In the genomic region with DNA sequence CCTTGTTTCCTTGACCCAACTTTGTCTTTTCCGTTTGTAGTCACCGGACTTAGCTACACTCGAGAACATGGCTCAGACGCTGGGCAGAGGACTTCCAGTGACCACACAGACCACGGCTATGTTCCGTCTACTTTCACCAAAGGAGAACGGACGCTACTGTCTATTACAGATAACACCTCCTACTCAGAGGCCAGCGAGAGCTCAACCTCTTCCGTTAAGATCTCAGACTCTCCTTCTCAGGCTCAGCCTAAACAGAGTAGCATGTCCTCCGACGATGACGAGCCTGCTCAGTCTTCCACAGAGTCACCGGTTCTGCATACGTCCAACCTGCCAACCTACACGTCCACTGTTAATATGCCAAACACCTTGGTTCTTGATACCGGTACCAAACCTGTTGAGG, we compare ENCODE assay signal across 16 mouse cellular contexts.
"Had no signal": no experiment of that assay in that cellular context is flagged by ENCODE, and none has a peak within 500 bp of the region (broad histone marks: within the 10 kb centered on the region; RNA-seq: fewer than 3 reads in every experiment).

No protein-coding gene starts in this region.

- H3K4me3 ChIP-seq: lung, embryonic 15.5 days; megakaryocyte, embryonic 14.5 days; midbrain, embryonic 13.5 days; midbrain, embryonic 15.5 days; neural tube, embryonic 12.5 days; stomach, embryonic 15.5 days had no signal

- H3K27me3 ChIP-seq: lung, embryonic 15.5 days; megakaryocyte, embryonic 14.5 days; midbrain, embryonic 13.5 days; midbrain, embryonic 15.5 days; neural tube, embryonic 12.5 days; stomach, embryonic 15.5 days had no signal

- H3K9ac ChIP-seq: lung, embryonic 15.5 days; midbrain, embryonic 13.5 days; midbrain, embryonic 15.5 days; neural tube, embryonic 12.5 days; stomach, embryonic 15.5 days had no signal

- H3K27ac ChIP-seq: lung, embryonic 15.5 days; macrophage; midbrain, embryonic 13.5 days; midbrain, embryonic 15.5 days; neural tube, embryonic 12.5 days; stomach, embryonic 15.5 days; stomach, postnatal 0 days had no signal

- ATAC-seq: lung, postnatal 0 days; midbrain, embryonic 13.5 days; midbrain, embryonic 15.5 days had no signal

- H3K9me3 ChIP-seq: lung, embryonic 15.5 days; midbrain, embryonic 13.5 days; midbrain, embryonic 15.5 days; stomach, embryonic 15.5 days had no signal

- H3K36me3 ChIP-seq: midbrain, embryonic 15.5 days had no signal

- H3K4me2 ChIP-seq: lung, embryonic 15.5 days; midbrain, embryonic 11.5 days; midbrain, embryonic 13.5 days; midbrain, embryonic 15.5 days; neural tube, embryonic 12.5 days; stomach, embryonic 15.5 days had no signal

- H3K4me1 ChIP-seq: lung, embryonic 15.5 days; midbrain, embryonic 13.5 days; midbrain, embryonic 15.5 days; neural tube, embryonic 12.5 days; stomach, embryonic 15.5 days had no signal

- DNase-seq: lung, adult 2 months; lung, postnatal 14 days; lung, postnatal 36 days; right cerebral cortex, postnatal 14 days; thymus, adult 2 months; thymus, postnatal 25 days had no signal
